Mouse (Mus musculus): Measurements from ENCODE around the gene Trim37. TPM values are rescaled to one million over a fixed set of nuclear protein-coding genes. Genes with fewer than 3 reads are reported as not detected.

Gene Trim37
- total and polyA plus RNA-seq, 2 experiments: 1.2 to 6.3 TPM

DNA sequence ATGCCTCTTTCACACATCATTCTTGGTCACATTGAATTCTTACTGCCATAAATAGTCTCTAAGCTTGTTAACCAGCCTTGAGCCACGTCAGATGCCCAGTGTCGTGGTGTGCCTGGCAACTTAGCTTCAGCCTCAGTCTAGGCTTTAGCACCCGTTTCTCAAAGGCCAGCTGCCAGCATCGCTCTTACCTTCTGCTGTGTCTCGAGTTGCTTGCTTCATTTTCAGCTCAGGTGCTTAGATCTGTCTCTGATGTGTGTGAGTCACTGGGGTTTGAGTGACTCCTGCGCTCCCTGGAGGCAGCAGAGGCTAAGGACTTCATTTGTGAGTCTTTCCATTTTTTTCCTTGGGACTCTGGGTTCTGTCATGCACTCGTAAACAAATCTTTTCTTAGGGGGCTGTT, 114.4 kb downstream of the Trim37 start:
- no peak overlapping the region for H3K9ac ChIP-seq (ENCODE audit: low read depth, low read length)
- no peaks in the 10 kb centered on the region for H3K4me1 ChIP-seq (ENCODE audit: control insufficient read depth, insufficient read depth, low read length)
- no peaks in the 10 kb centered on the region for H3K27me3 ChIP-seq (ENCODE audit: control insufficient read depth, insufficient read depth, low read length)
- no peak overlapping the region for H3K27ac ChIP-seq (replicated peaks; ENCODE audit: insufficient read depth, low read depth, low read length)
- DNase-seq (ENCODE audit: extremely low read depth, low read depth, low spot score): no peak
- no peaks in the 10 kb centered on the region for H3K36me3 ChIP-seq (ENCODE audit: control insufficient read depth, insufficient read depth, low read length)
- no peak overlapping the region for H3K4me3 ChIP-seq (ENCODE audit: insufficient read depth, low read depth, low read length)
- WGBS: 88% methylated on average over 7 of the region's 7 CpGs
- no peaks in the 10 kb centered on the region for H3K79me2 ChIP-seq (ENCODE audit: control insufficient read depth, insufficient read depth, low read length)
- TF ChIP-seq POLR2A (IDR thresholded peaks at IDR 0.05; ENCODE audit: extremely low read depth, insufficient read depth, low read length): no peak
- no peak for TF ChIP-seq CTCF (IDR thresholded peaks at IDR 0.05; ENCODE audit: low read depth, low read length)

DNA sequence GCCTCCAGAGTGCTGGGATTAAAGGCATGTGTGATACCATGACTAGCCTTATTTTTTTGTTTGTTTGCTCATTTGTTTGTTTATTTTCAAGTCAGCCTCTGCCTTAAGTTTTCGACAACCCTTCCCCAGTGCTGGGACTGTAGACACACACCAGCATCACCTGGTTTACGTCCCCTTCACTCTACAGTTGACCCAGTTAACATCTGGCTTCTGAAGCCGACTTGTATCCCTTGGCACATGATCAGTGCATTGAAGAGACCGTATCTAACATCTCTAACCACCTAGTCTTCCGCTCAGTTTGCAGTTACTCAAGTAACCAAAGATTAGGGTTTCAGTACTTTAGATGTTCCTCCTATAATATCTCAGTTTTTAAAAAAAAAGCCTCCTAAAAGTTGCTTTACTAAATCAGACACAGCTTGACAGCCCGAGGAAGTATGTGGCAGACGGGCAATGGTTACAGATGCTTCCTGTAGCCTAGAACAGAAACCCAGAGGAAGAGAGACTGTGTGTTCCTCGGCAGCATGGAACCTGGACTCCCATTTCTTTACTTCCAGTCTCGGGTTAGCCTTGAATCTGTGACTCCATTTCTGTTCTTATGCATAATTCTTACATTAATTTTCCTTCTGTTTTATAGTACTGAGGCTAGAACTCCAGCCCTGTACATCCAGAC, 118.4 kb downstream of the Trim37 start:
- DNase-seq (ENCODE audit: extremely low read depth, low read depth, low spot score): no peak
- 86% methylated on average over 9 of the region's 9 CpGs for WGBS
- Histone ChIP-seq H3K27me3 (ENCODE audit: control insufficient read depth, insufficient read depth, low read length) (no peaks in the 10 kb centered on the region), H3K4me3 (ENCODE audit: insufficient read depth, low read depth, low read length) (no peak overlapping the region), H3K9ac (ENCODE audit: low read depth, low read length) (no peak overlapping the region), H3K79me2 (ENCODE audit: control insufficient read depth, insufficient read depth, low read length) (no peaks in the 10 kb centered on the region), H3K4me1 (ENCODE audit: control insufficient read depth, insufficient read depth, low read length) (no peaks in the 10 kb centered on the region), H3K27ac (replicated peaks; ENCODE audit: insufficient read depth, low read depth, low read length) (no peak overlapping the region), H3K36me3 (ENCODE audit: control insufficient read depth, insufficient read depth, low read length) (no peaks in the 10 kb centered on the region)
- TF ChIP-seq POLR2A (IDR thresholded peaks at IDR 0.05; ENCODE audit: extremely low read depth, insufficient read depth, low read length): no peak
- TF ChIP-seq CTCF (IDR thresholded peaks at IDR 0.05; ENCODE audit: low read depth, low read length): no peak

DNA sequence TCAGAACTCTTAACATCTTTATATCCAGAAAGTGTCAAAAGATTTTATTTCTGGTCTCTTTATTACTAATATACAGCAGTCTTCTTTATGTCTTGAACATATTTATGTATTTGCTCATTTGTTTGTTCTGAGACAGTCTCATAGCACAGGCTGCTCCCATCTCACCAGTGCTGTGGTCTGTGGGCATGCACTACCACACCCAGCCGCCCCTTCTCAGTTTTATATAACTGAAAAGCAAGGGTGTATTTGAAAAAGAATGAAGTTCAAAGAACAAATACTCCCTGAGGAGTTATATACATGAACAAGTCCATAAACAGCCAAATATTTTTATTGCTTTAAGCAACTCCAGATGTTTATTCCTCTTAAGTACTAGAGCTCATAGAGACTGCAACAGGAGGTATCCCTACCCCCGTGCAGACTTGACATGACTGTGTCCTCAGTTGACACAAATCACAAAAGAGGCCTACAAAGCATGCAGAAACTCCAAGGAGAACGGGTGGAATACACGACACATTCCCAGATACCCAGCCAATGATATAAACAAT, 119.3 kb downstream of the Trim37 start:
- Histone ChIP-seq H3K79me2 (ENCODE audit: control insufficient read depth, insufficient read depth, low read length) (no peaks in the 10 kb centered on the region), H3K27me3 (ENCODE audit: control insufficient read depth, insufficient read depth, low read length) (no peaks in the 10 kb centered on the region), H3K4me3 (ENCODE audit: insufficient read depth, low read depth, low read length) (no peak overlapping the region), H3K9ac (ENCODE audit: low read depth, low read length) (no peak overlapping the region), H3K27ac (replicated peaks; ENCODE audit: insufficient read depth, low read depth, low read length) (no peak overlapping the region), H3K4me1 (ENCODE audit: control insufficient read depth, insufficient read depth, low read length) (no peaks in the 10 kb centered on the region), H3K36me3 (ENCODE audit: control insufficient read depth, insufficient read depth, low read length) (no peaks in the 10 kb centered on the region)
- WGBS: 87% methylated on average over 4 of the region's 4 CpGs
- DNase-seq (ENCODE audit: extremely low read depth, low read depth, low spot score): no peak
- TF ChIP-seq CTCF (IDR thresholded peaks at IDR 0.05; ENCODE audit: low read depth, low read length): no peak
- TF ChIP-seq POLR2A (IDR thresholded peaks at IDR 0.05; ENCODE audit: extremely low read depth, insufficient read depth, low read length): no peak

DNA sequence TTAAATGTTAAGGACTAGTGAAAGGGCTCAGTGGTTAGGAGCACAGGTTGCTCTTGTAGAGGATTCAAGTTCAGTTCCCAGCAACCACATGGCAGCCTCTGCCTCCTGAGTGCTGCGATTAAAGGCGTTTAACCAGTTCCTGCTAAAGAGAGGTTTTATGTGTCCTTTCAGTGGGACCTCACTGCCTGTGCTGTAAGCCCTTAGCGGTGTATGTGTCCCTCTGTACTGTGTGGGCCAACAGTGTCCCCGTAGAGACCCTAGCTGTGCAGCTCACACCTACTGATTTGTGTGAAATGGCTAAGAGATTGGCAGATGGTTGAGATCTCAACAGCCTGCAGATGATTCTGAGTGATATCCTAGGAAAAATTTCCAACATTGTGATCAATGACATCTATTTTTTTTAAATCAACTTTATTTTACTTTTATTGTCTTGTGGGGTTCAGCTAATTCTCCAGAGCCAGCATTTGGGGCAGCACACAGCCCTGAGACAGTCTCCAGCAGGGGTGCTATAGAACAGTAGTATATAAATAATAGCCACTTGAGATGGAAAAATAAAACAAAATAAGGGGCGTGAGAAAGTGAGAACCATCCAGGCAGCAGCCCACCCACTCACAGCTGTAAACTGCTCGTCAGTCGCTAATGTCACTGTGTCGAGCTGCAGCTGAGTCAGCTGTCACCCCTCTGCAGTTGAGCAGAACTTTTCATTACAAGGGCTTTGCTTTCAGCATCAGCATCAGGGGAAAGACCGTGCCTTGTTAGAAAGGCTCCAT, 120.0 kb downstream of the Trim37 start:
- Histone ChIP-seq H3K79me2 (ENCODE audit: control insufficient read depth, insufficient read depth, low read length) (no peaks in the 10 kb centered on the region), H3K4me3 (ENCODE audit: insufficient read depth, low read depth, low read length) (no peak overlapping the region), H3K4me1 (ENCODE audit: control insufficient read depth, insufficient read depth, low read length) (no peaks in the 10 kb centered on the region), H3K9ac (ENCODE audit: low read depth, low read length) (no peak overlapping the region), H3K27me3 (ENCODE audit: control insufficient read depth, insufficient read depth, low read length) (no peaks in the 10 kb centered on the region), H3K27ac (replicated peaks; ENCODE audit: insufficient read depth, low read depth, low read length) (no peak overlapping the region), H3K36me3 (ENCODE audit: control insufficient read depth, insufficient read depth, low read length) (no peaks in the 10 kb centered on the region)
- TF ChIP-seq CTCF (IDR thresholded peaks at IDR 0.05; ENCODE audit: low read depth, low read length) (no peak), POLR2A (IDR thresholded peaks at IDR 0.05; ENCODE audit: extremely low read depth, insufficient read depth, low read length) (no peak)
- WGBS: 88% methylated on average over 9 of the region's 9 CpGs
- DNase-seq (ENCODE audit: extremely low read depth, low read depth, low spot score): no peak

DNA sequence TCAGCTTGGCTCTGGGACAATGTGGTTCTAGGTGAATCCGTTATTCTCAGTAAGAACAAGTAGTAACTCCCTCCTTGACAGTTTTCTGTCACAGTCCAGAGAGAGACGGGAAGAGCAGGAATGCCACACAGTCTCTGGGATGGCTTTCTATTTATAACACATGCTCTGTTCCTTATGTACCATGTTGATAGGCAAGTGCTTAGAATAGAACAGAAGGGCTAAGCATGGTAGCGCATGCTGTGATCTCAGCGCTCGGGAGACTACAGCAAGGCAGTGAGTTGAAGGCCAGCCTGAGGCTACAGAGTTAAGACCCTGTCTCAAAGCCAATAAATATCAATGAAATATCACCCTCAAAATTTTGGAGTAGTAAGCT, 120.6 kb downstream of the Trim37 start:
- Histone ChIP-seq H3K79me2 (ENCODE audit: control insufficient read depth, insufficient read depth, low read length) (no peaks in the 10 kb centered on the region), H3K4me1 (ENCODE audit: control insufficient read depth, insufficient read depth, low read length) (no peaks in the 10 kb centered on the region), H3K4me3 (ENCODE audit: insufficient read depth, low read depth, low read length) (no peak overlapping the region), H3K9ac (ENCODE audit: low read depth, low read length) (no peak overlapping the region), H3K27me3 (ENCODE audit: control insufficient read depth, insufficient read depth, low read length) (no peaks in the 10 kb centered on the region), H3K27ac (replicated peaks; ENCODE audit: insufficient read depth, low read depth, low read length) (no peak overlapping the region), H3K36me3 (ENCODE audit: control insufficient read depth, insufficient read depth, low read length) (no peaks in the 10 kb centered on the region)
- no peak for DNase-seq (ENCODE audit: extremely low read depth, low read depth, low spot score)
- WGBS: 94% methylated on average over 5 of the region's 5 CpGs
- TF ChIP-seq CTCF (IDR thresholded peaks at IDR 0.05; ENCODE audit: low read depth, low read length) (no peak), POLR2A (IDR thresholded peaks at IDR 0.05; ENCODE audit: extremely low read depth, insufficient read depth, low read length) (no peak)

DNA sequence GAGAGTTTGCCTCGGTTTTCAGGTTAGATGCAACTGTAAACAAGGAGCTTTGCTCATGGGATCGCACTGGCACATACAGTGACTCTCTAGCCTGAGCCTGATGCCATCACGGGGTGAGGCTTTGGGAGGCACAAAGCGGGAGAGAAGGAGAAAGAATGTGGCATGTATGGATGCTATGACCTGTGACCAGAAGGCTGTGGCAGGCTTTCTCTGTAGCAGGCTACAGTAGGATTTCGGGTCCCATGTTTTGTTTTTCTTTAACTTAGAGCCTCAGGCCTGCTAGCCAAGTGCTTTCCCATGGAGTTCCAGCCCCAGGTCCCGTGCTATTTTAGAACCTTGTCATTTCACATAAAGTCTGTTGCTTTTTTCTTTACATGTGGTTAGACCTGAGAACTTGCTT, 123.3 kb downstream of the Trim37 start:
- DNase-seq (ENCODE audit: extremely low read depth, low read depth, low spot score): no peak
- WGBS: 85% methylated on average over 6 of the region's 6 CpGs
- H3K36me3 ChIP-seq (ENCODE audit: control insufficient read depth, insufficient read depth, low read length): no peaks in the 10 kb centered on the region

More for the DNA sequence above, 123.3 kb downstream of the Trim37 start:
- no peaks in the 10 kb centered on the region for H3K4me1 ChIP-seq (ENCODE audit: control insufficient read depth, insufficient read depth, low read length)
- H3K9ac ChIP-seq (ENCODE audit: low read depth, low read length): no peak overlapping the region
- H3K27me3 ChIP-seq (ENCODE audit: control insufficient read depth, insufficient read depth, low read length): no peaks in the 10 kb centered on the region
- TF ChIP-seq POLR2A (IDR thresholded peaks at IDR 0.05; ENCODE audit: extremely low read depth, insufficient read depth, low read length) (no peak), CTCF (IDR thresholded peaks at IDR 0.05; ENCODE audit: low read depth, low read length) (no peak)
- no peak overlapping the region for H3K4me3 ChIP-seq (ENCODE audit: insufficient read depth, low read depth, low read length)
- no peak overlapping the region for H3K27ac ChIP-seq (replicated peaks; ENCODE audit: insufficient read depth, low read depth, low read length)
- no peaks in the 10 kb centered on the region for H3K79me2 ChIP-seq (ENCODE audit: control insufficient read depth, insufficient read depth, low read length)

Measured in liver, adult 2 months (tissue).